Mouse (Mus musculus): ENCODE measurements around the gene Sh3bgrl2. TPM values are rescaled to one million over a fixed set of nuclear protein-coding genes. Genes with fewer than 3 reads are reported as not detected.

Sh3bgrl2 gene
- polyA plus RNA-seq, 1 experiment: 0.02 TPM

- Histone ChIP-seq H3K4me3 (replicated peaks) (no peak overlapping the region), H3K9me3 (ENCODE audit: control insufficient read depth, low read length) (no peaks in the 10 kb centered on the region), H3K36me3 (ENCODE audit: control insufficient read depth) (no peaks in the 10 kb centered on the region), H3K27me3 (ENCODE audit: control insufficient read depth) (no peaks in the 10 kb centered on the region), H3K4me1 (ENCODE audit: control insufficient read depth) (peaks cover 5% of the 10 kb centered on the region)
- TF ChIP-seq TAL1 (IDR thresholded peaks at IDR 0.05; ENCODE audit: low read length): no peak
- no peak for TF ChIP-seq GATA1 (IDR thresholded peaks at IDR 0.05; ENCODE audit: low read length)
Observed at GRCm38 (mm10) chr9:83539809-83540491, 8.2 kb upstream of the Sh3bgrl2 start.

- TF ChIP-seq TAL1 (IDR thresholded peaks at IDR 0.05; ENCODE audit: low read length) (no peak), GATA1 (IDR thresholded peaks at IDR 0.05; ENCODE audit: low read length) (no peak)
- Histone ChIP-seq H3K27me3 (ENCODE audit: control insufficient read depth) (no peaks in the 10 kb centered on the region), H3K4me3 (replicated peaks) (no peak overlapping the region), H3K9me3 (ENCODE audit: control insufficient read depth, low read length) (no peaks in the 10 kb centered on the region), H3K4me1 (ENCODE audit: control insufficient read depth) (peaks cover 5% of the 10 kb centered on the region), H3K36me3 (ENCODE audit: control insufficient read depth) (no peaks in the 10 kb centered on the region)
Observed at GRCm38 (mm10) chr9:83540492-83540857, 7.7 kb upstream of the Sh3bgrl2 start.

GRCm38 (mm10) chr9:83540975-83541374 is 7.2 kb upstream of the Sh3bgrl2 start:
- H3K27me3 ChIP-seq (ENCODE audit: control insufficient read depth): no peaks in the 10 kb centered on the region
- no peaks in the 10 kb centered on the region for H3K36me3 ChIP-seq (ENCODE audit: control insufficient read depth)
- H3K9me3 ChIP-seq (ENCODE audit: control insufficient read depth, low read length): no peaks in the 10 kb centered on the region
- peaks cover 5% of the 10 kb centered on the region for H3K4me1 ChIP-seq (ENCODE audit: control insufficient read depth)
- no peak overlapping the region for H3K4me3 ChIP-seq (replicated peaks)
- TF ChIP-seq GATA1 (IDR thresholded peaks at IDR 0.05; ENCODE audit: low read length) (no peak), TAL1 (IDR thresholded peaks at IDR 0.05; ENCODE audit: low read length) (no peak)

GRCm38 (mm10) chr9:83545240-83545639 is 2.9 kb upstream of the Sh3bgrl2 start:
- Histone ChIP-seq H3K27me3 (ENCODE audit: control insufficient read depth) (peaks cover 22% of the 10 kb centered on the region), H3K36me3 (ENCODE audit: control insufficient read depth) (no peaks in the 10 kb centered on the region), H3K9me3 (ENCODE audit: control insufficient read depth, low read length) (peaks cover 2% of the 10 kb centered on the region; the same call in 1 of the 2 replicates), H3K4me1 (ENCODE audit: control insufficient read depth) (peaks cover 17% of the 10 kb centered on the region), H3K4me3 (replicated peaks) (no peak overlapping the region)
- no peak for TF ChIP-seq GATA1 (IDR thresholded peaks at IDR 0.05; ENCODE audit: low read length)
- TF ChIP-seq TAL1 (IDR thresholded peaks at IDR 0.05; ENCODE audit: low read length): no peak

- H3K27me3 ChIP-seq (ENCODE audit: control insufficient read depth): peaks cover 22% of the 10 kb centered on the region
- H3K4me1 ChIP-seq (ENCODE audit: control insufficient read depth): peaks cover 17% of the 10 kb centered on the region
- H3K36me3 ChIP-seq (ENCODE audit: control insufficient read depth): no peaks in the 10 kb centered on the region; the same call in 1 of the 2 replicates
- H3K4me3 ChIP-seq (replicated peaks): no peak overlapping the region
- peaks cover 2% of the 10 kb centered on the region; the same call in 1 of the 2 replicates for H3K9me3 ChIP-seq (ENCODE audit: control insufficient read depth, low read length)
- no peak for TF ChIP-seq TAL1 (IDR thresholded peaks at IDR 0.05; ENCODE audit: low read length)
- TF ChIP-seq GATA1 (IDR thresholded peaks at IDR 0.05; ENCODE audit: low read length): no peak
Observed at GRCm38 (mm10) chr9:83546316-83546715, 1.8 kb upstream of the Sh3bgrl2 start.

- Histone ChIP-seq H3K9me3 (ENCODE audit: control insufficient read depth, low read length) (peaks cover 2% of the 10 kb centered on the region; the same call in 1 of the 2 replicates), H3K4me1 (ENCODE audit: control insufficient read depth) (peaks cover 17% of the 10 kb centered on the region), H3K36me3 (ENCODE audit: control insufficient read depth) (no peaks in the 10 kb centered on the region; the same call in 1 of the 2 replicates)
Observed at GRCm38 (mm10) chr9:83547229-83547628, 898 bp upstream of the Sh3bgrl2 start.

GRCm38 (mm10) chr9:83549866-83550265 is 1.7 kb downstream of the Sh3bgrl2 start:
- H3K36me3 ChIP-seq (ENCODE audit: control insufficient read depth): no peaks in the 10 kb centered on the region; the same call in 1 of the 2 replicates
- H3K9me3 ChIP-seq (ENCODE audit: control insufficient read depth, low read length): peaks cover 2% of the 10 kb centered on the region; the same call in 1 of the 2 replicates
- H3K4me1 ChIP-seq (ENCODE audit: control insufficient read depth): peaks cover 17% of the 10 kb centered on the region
- no peak for TF ChIP-seq GATA1 (IDR thresholded peaks at IDR 0.05; ENCODE audit: low read length)
- TF ChIP-seq TAL1 (IDR thresholded peaks at IDR 0.05; ENCODE audit: low read length): no peak
- no peak overlapping the region for H3K4me3 ChIP-seq (replicated peaks)
- H3K27me3 ChIP-seq (ENCODE audit: control insufficient read depth): peaks cover 22% of the 10 kb centered on the region

More at GRCm38 (mm10) chr9:83547229-83547628, 898 bp upstream of the Sh3bgrl2 start:
- no peak overlapping the region for H3K4me3 ChIP-seq (replicated peaks)
- peaks cover 22% of the 10 kb centered on the region for H3K27me3 ChIP-seq (ENCODE audit: control insufficient read depth)
- TF ChIP-seq GATA1 (IDR thresholded peaks at IDR 0.05; ENCODE audit: low read length): no peak
- no peak for TF ChIP-seq TAL1 (IDR thresholded peaks at IDR 0.05; ENCODE audit: low read length)

- peaks cover 22% of the 10 kb centered on the region for H3K27me3 ChIP-seq (ENCODE audit: control insufficient read depth)
- TF ChIP-seq GATA1 (IDR thresholded peaks at IDR 0.05; ENCODE audit: low read length) (no peak), TAL1 (IDR thresholded peaks at IDR 0.05; ENCODE audit: low read length) (no peak)
- peaks cover 2% of the 10 kb centered on the region; the same call in 1 of the 2 replicates for H3K9me3 ChIP-seq (ENCODE audit: control insufficient read depth, low read length)
- peaks cover 17% of the 10 kb centered on the region for H3K4me1 ChIP-seq (ENCODE audit: control insufficient read depth)
- H3K4me3 ChIP-seq (replicated peaks): no peak overlapping the region
- no peaks in the 10 kb centered on the region; the same call in 1 of the 2 replicates for H3K36me3 ChIP-seq (ENCODE audit: control insufficient read depth)
Observed at GRCm38 (mm10) chr9:83551116-83551515, 3.0 kb downstream of the Sh3bgrl2 start.

GRCm38 (mm10) chr9:83551632-83552031 is 3.5 kb downstream of the Sh3bgrl2 start:
- H3K4me3 ChIP-seq (replicated peaks): no peak overlapping the region
- peaks cover 22% of the 10 kb centered on the region for H3K27me3 ChIP-seq (ENCODE audit: control insufficient read depth)
- peaks cover 17% of the 10 kb centered on the region for H3K4me1 ChIP-seq (ENCODE audit: control insufficient read depth)
- no peak for TF ChIP-seq GATA1 (IDR thresholded peaks at IDR 0.05; ENCODE audit: low read length)
- TF ChIP-seq TAL1 (IDR thresholded peaks at IDR 0.05; ENCODE audit: low read length): no peak
- peaks cover 2% of the 10 kb centered on the region; the same call in 1 of the 2 replicates for H3K9me3 ChIP-seq (ENCODE audit: control insufficient read depth, low read length)
- no peaks in the 10 kb centered on the region; the same call in 1 of the 2 replicates for H3K36me3 ChIP-seq (ENCODE audit: control insufficient read depth)
